Mouse (Mus musculus) forebrain, embryonic 13.5 days (tissue): ENCODE results near the gene Simc1. TPM values are rescaled to one million over a fixed set of nuclear protein-coding genes. Genes with fewer than 3 reads are reported as not detected.

Source experiments
- ATAC-seq: fragments of 200-750 bp; cut with Nextera tagmentation; 2 replicates; pipeline ENCODE4 v1.8.0; 2017
- H3K27ac ChIP-seq: fragments of 300-500 bp; sonication (generic); 2 replicates; pipeline ENCODE4 v1.5.1; 2015; ENCODE audit warnings: inconsistent platforms, mild to moderate bottlenecking, moderate library complexity
- H3K27me3 ChIP-seq: fragments of 300-500 bp; sonication (generic); 2 replicates; pipeline ENCODE4 v1.6.1; 2015; ENCODE audit warnings: mild to moderate bottlenecking, inconsistent platforms
- H3K36me3 ChIP-seq: fragments of 300-500 bp; sonication (generic); 2 replicates; pipeline ENCODE4 v1.6.1; 2015; ENCODE audit warnings: mild to moderate bottlenecking, inconsistent platforms; ENCODE audit not compliant: poor library complexity, severe bottlenecking
- H3K4me1 ChIP-seq: fragments of 300-500 bp; sonication (generic); 2 replicates; pipeline ENCODE4 v1.6.1; 2015; ENCODE audit warnings: inconsistent platforms
- H3K4me2 ChIP-seq: fragments of 300-500 bp; sonication (generic); 2 replicates; pipeline ENCODE4 v1.6.1; 2015; ENCODE audit warnings: inconsistent platforms, mild to moderate bottlenecking, moderate library complexity
- H3K4me3 ChIP-seq: fragments of 300-500 bp; sonication (generic); 2 replicates; pipeline ENCODE4 v1.5.1; 2015; ENCODE audit warnings: mild to moderate bottlenecking, inconsistent platforms
- H3K9ac ChIP-seq: fragments of 300-500 bp; sonication (generic); 2 replicates; pipeline ENCODE4 v1.6.1; 2015; ENCODE audit warnings: mild to moderate bottlenecking, inconsistent platforms
- H3K9me3 ChIP-seq: fragments of 300-500 bp; sonication (generic); replicated peaks from 2 replicates; pipeline ENCODE4 v1.6.1; 2016; ENCODE audit warnings: inconsistent platforms
- WGBS: fragments of 180-500 bp; shearing (Covaris S2); methylation state at CpG from one replicate; pipeline ENCODE4 v1.1.7; 2015; 5-methylcytosine and 5-hydroxymethylcytosine counted together
- polyA plus RNA-seq: library from polyadenylated mRNA; unstranded; fragments of >200 nt; fragmentation: Nextera tagmentation; extraction: Ambion mirVana; gene quantifications from 2 replicates; pipeline ENCODE4 v1.2.1, GENCODE M21; 2015

The Simc1 gene
- polyA plus RNA-seq, 1 experiment from 2014 or later, result 17.7 TPM

- no peak overlapping the region for H3K4me3 ChIP-seq
- H3K27me3 ChIP-seq, result peaks cover 8% of the 10 kb centered on the region; the same call in 1 of the 2 replicates
- no peak overlapping the region for H3K4me2 ChIP-seq
- H3K4me1 ChIP-seq, result peaks cover 23% of the 10 kb centered on the region
- H3K36me3 ChIP-seq, result peaks cover 12% of the 10 kb centered on the region; the same call in 1 of the 2 replicates
- H3K27ac ChIP-seq, result no peak overlapping the region
- WGBS, result 81% methylated on average over 4 of the region's 4 CpGs
- no peak for ATAC-seq
- H3K9me3 ChIP-seq, result no peaks in the 10 kb centered on the region
- H3K9ac ChIP-seq, result no peak overlapping the region
These were observed 69.0 kb downstream of the Simc1 start for GRCm38 (mm10) chr13:54572621-54573020.

DNA sequence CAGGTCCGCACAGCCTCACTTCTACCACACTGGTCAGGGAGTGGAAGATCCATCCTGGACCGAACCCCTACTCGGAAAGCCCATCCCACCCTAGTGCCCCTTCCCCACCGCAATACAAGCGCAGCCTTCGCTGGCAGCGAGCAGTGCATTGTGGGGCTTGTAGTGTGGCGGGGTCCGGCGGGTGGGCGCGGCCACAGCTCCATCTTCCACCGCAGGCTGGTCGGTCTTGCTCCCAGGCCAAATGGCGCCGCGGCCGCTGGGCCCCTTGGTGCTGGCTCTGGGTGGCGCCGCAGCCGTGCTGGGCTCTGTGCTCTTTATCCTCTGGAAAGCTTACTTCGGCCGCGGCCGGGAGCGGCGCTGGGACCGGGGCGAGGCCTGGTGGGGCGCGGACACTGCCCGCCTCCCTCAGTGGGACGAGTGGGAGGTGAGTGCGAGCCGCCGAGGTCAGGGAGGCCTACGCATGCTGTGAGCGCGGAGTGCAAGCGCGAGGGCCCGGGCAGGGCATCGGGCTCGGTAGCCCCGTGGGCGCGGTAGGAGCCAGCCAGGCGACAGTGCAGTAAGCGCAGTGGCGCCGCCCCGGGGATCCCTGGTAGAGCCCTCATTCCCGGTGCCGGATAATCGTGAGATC lies 71.4 kb downstream of the Simc1 start, which contains the start of gene Arl10:
Gene Arl10 (plus strand): TSS at position 162 of the 628 bp plus-strand sequence.
- peak; percentile 95 for ATAC-seq
- Histone ChIP-seq H3K36me3 (peaks cover 33% of the 10 kb centered on the region), H3K27ac (peak within 1 kb of the TSS; percentile 68), H3K9ac (peak within 1 kb of the TSS; percentile 94), H3K4me2 (peak within 1 kb of the TSS; percentile 76), H3K4me1 (peaks cover 31% of the 10 kb centered on the region), H3K27me3 (peaks cover 8% of the 10 kb centered on the region; the same call in 1 of the 2 replicates), H3K9me3 (no peaks in the 10 kb centered on the region), H3K4me3 (peak within 1 kb of the TSS; percentile 99)
- under 1% methylated on average over 55 of the region's 55 CpGs for WGBS

- H3K4me3 ChIP-seq, result peak overlapping the region; percentile 99
- H3K27me3 ChIP-seq, result peaks cover 8% of the 10 kb centered on the region; the same call in 1 of the 2 replicates
- H3K36me3 ChIP-seq, result peaks cover 38% of the 10 kb centered on the region
- H3K4me2 ChIP-seq, result peak overlapping the region; percentile 76
- ATAC-seq, result peak; percentile 9; the same call in 1 of the 2 replicates
- H3K9ac ChIP-seq, result peak overlapping the region; percentile 94
- H3K27ac ChIP-seq, result no peak overlapping the region; the same call in 1 of the 2 replicates
- peaks cover 31% of the 10 kb centered on the region for H3K4me1 ChIP-seq
- H3K9me3 ChIP-seq, result no peaks in the 10 kb centered on the region
- WGBS, result 4% methylated on average over 19 of the region's 19 CpGs
These were observed 71.9 kb downstream of the Simc1 start for GRCm38 (mm10) chr13:54575489-54575888.

DNA sequence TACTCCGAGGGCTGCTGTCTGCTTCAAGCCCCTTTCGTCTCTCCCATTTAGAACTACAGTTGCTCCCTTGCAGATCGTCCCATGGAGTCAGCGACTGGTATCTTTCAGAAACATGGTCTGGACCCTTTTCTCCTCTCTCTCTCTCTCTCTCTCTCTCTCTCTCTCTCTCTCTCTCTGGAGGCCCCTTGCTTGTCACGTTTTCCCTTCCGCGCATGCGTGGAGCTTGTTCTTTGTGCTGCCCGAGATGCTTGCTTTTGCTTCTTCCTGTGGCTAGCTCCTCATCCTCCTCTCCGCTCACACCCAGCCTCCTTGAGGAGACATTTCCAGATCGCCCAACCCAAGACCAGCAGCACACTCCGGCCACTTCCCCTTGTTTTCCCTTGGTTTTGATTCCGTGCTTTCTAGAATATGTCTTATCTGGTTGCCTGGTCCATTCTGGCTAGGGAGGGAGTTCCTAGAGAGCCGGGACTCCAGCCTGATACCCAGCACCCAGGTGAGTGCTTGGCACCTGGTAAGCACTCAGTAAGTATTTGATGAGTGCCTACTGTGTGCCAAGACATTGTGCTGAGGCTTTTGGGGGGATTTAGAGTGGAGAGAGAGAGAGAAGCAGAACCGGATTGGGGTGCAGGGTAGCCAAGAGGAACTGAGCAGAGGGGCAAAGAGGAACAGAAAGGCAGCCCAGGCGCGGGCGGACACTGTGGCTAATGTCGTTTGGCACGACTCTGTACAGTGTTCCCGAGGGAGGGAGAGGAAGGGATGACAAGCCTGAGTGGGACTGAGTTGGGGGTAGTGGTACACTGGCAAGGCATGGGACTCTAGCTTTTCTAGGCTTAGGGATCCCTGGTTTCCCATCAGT lies 74.3 kb downstream of the Simc1 start:
- peaks cover 29% of the 10 kb centered on the region for H3K4me1 ChIP-seq
- no peak overlapping the region for H3K4me2 ChIP-seq
- no peak overlapping the region for H3K9ac ChIP-seq
- H3K4me3 ChIP-seq, result no peak overlapping the region
- no peaks in the 10 kb centered on the region for H3K9me3 ChIP-seq
- H3K27ac ChIP-seq, result no peak overlapping the region
- H3K27me3 ChIP-seq, result peaks cover 5% of the 10 kb centered on the region; the same call in 1 of the 2 replicates
- no peak for ATAC-seq
- peaks cover 61% of the 10 kb centered on the region for H3K36me3 ChIP-seq
- WGBS, result 83% methylated on average over 21 of the region's 21 CpGs

GRCm38 (mm10) chr13:54581385-54581784 lies 77.8 kb downstream of the Simc1 start:
- Histone ChIP-seq H3K27ac (no peak overlapping the region), H3K4me3 (no peak overlapping the region), H3K9ac (no peak overlapping the region), H3K9me3 (no peaks in the 10 kb centered on the region), H3K4me1 (peaks cover 19% of the 10 kb centered on the region), H3K36me3 (peaks cover 94% of the 10 kb centered on the region), H3K4me2 (no peak overlapping the region), H3K27me3 (no peaks in the 10 kb centered on the region)
- no peak for ATAC-seq
- 91% methylated on average over 2 of the region's 2 CpGs for WGBS

GRCm38 (mm10) chr13:54582126-54582525 lies 78.5 kb downstream of the Simc1 start:
- Histone ChIP-seq H3K9ac (no peak overlapping the region), H3K4me1 (peaks cover 14% of the 10 kb centered on the region), H3K4me2 (no peak overlapping the region), H3K4me3 (no peak overlapping the region), H3K27me3 (no peaks in the 10 kb centered on the region), H3K27ac (peak overlapping the region; percentile 25; the same call in 1 of the 2 replicates), H3K9me3 (no peaks in the 10 kb centered on the region), H3K36me3 (peaks cover 93% of the 10 kb centered on the region)
- ATAC-seq, result no peak
- 49% methylated on average over 10 of the region's 10 CpGs for WGBS

DNA sequence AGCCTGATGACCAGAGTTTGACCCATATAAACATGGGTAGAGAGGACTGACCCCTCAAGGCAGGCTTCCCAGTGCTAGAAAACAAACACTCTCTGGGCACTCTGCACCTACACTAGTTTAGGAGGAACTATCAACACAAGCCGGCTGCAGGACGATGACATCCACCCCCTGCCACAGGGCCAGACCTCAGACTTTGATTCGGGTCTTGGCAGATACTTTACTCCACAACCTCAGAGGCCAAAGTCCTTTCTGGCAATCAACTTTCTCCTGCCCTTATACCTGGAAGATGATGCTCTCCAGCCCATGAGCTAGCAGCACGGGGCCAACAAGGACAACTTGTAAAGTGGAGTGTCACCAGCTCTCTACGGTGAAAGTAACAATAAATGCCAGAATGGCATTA lies 79.3 kb downstream of the Simc1 start:
- no peak for ATAC-seq
- H3K36me3 ChIP-seq, result peaks cover 96% of the 10 kb centered on the region
- WGBS, result 92% methylated on average over 5 of the region's 5 CpGs
- no peak overlapping the region for H3K4me3 ChIP-seq
- H3K9me3 ChIP-seq, result no peaks in the 10 kb centered on the region
- no peak overlapping the region for H3K27ac ChIP-seq
- no peak overlapping the region for H3K9ac ChIP-seq
- no peak overlapping the region for H3K4me2 ChIP-seq
- H3K27me3 ChIP-seq, result no peaks in the 10 kb centered on the region
- H3K4me1 ChIP-seq, result peaks cover 14% of the 10 kb centered on the region

GRCm38 (mm10) chr13:54585831-54586230 lies 82.3 kb downstream of the Simc1 start:
- ATAC-seq, result no peak
- H3K36me3 ChIP-seq, result peaks cover 73% of the 10 kb centered on the region

DNA sequence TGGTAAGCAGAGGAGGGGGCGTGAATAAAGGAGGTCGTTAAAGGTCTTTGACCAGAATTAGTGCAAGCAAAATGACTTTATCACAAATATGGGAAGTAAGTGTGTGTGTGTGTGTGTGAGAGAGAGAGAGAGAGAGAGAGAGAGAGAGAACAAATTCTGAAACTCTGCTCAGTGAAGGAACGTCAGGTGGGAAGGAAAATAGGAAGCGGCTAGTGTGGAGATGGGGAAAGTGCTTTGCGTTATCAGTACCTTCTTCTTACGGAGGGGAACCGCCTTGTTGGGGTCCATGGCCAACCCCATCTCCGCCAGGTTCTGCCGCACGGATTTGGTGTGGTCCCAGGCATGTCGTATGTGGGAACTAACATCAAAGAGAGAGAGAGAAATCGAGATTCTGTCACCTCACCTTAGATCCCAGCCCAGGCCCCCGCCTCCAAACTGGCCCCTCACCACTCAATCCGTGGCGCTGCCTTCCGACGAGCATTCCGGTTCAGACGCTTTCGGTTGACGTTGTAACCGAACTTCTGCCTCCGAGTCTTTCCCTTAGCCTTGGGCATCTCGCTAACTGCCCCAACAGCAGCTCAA lies 85.9 kb downstream of the Simc1 start:
- peak overlapping the region; percentile 83 for H3K4me2 ChIP-seq
- no peaks in the 10 kb centered on the region for H3K27me3 ChIP-seq
- peaks cover 40% of the 10 kb centered on the region for H3K36me3 ChIP-seq
- no peak overlapping the region; the same call in 1 of the 2 replicates for H3K27ac ChIP-seq
- H3K9me3 ChIP-seq, result no peaks in the 10 kb centered on the region
- peak overlapping the region; percentile 73 for H3K9ac ChIP-seq
- peak overlapping the region; percentile 79 for H3K4me3 ChIP-seq
- WGBS, result 2% methylated on average over 24 of the region's 24 CpGs
- peaks cover 30% of the 10 kb centered on the region for H3K4me1 ChIP-seq
- ATAC-seq, result no peak

More at GRCm38 (mm10) chr13:54585831-54586230, 82.3 kb downstream of the Simc1 start:
- Histone ChIP-seq H3K9me3 (no peaks in the 10 kb centered on the region), H3K27ac (no peak overlapping the region), H3K4me1 (peaks cover 25% of the 10 kb centered on the region), H3K4me2 (no peak overlapping the region), H3K4me3 (no peak overlapping the region), H3K27me3 (no peaks in the 10 kb centered on the region), H3K9ac (no peak overlapping the region)
- WGBS, result 94% methylated on average over 11 of the region's 11 CpGs

GRCm38 (mm10) chr13:54589996-54590951 lies 86.7 kb downstream of the Simc1 start, which contains the start of the genes Nop16 and Higd2a:
Gene Nop16 (minus strand): TSS chr13:54590090.
Gene Higd2a (plus strand): TSS chr13:54590207.
- H3K36me3 ChIP-seq, result peaks cover 35% of the 10 kb centered on the region
- peaks cover 30% of the 10 kb centered on the region for H3K4me1 ChIP-seq
- peak within 1 kb of the TSS; percentile 79 for H3K4me3 ChIP-seq
- H3K4me2 ChIP-seq, result peak within 1 kb of the TSS; percentile 83
- no peaks in the 10 kb centered on the region for H3K27me3 ChIP-seq
- H3K9me3 ChIP-seq, result no peaks in the 10 kb centered on the region
- peak within 1 kb of the TSS; percentile 80 for H3K27ac ChIP-seq
- H3K9ac ChIP-seq, result peak within 1 kb of the TSS; percentile 89
- peak; percentile 97 for ATAC-seq
- WGBS, result under 1% methylated on average over 51 of the region's 51 CpGs
